Mouse (Mus musculus) lung, postnatal 0 days (tissue): ENCODE measurements at regions not wholly inside any gene's neighbourhood (a gene's known extent, or its start where the extent isn't known, plus 50 kb on each side); places are given as distances from the start of the nearest gene placed in this dataset.

ENCODE experiments used
- CTCF ChIP-seq: IDR thresholded peaks from 2 replicates; pipeline ENCODE4 v1.5.1; 2016; ENCODE audit warnings: antibody characterized with exemption, mild to moderate bottlenecking
- EP300 ChIP-seq: IDR thresholded peaks from 2 replicates; pipeline ENCODE4 v1.6.1; 2016; ENCODE audit warnings: antibody characterized with exemption, mild to moderate bottlenecking, control low read depth

DNA sequence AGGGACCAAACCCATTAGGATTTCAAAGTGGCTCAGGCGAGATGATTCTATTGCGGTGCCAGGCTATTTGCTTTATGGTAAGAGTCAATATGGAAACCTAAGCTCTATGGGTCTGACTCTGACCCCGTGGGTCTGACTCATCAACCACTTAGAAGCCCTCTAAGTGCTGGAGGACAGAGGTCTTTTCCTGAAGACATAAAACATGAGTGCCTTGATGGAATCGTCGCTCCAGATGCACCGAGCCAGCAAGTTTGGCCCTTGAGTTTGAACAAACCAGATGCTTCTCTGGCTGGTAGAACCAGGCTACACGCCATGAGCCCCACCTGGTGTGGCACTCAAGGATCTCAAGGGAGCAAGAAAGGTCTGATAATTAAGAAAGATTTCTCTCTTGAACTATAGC lies 184.1 kb downstream of the Plpp3 start:
- TF ChIP-seq CTCF: no peak
- TF ChIP-seq EP300: no peak
